Mouse (Mus musculus) gastrocnemius, adult 18-20 months (tissue): Measurements from ENCODE around the gene Scn2a. TPM values are rescaled to one million over a fixed set of nuclear protein-coding genes. Genes with fewer than 3 reads are reported as not detected.
A peak's percentile ranks its signal among the peaks of the same experiment; 100 is the strongest.

Experiments
- DNase-seq: peaks from one replicate; pipeline ENCODE4 v3.0.0; 2021; ENCODE audit warnings: low spot score
- long read RNA-seq, 2 experiments: library from polyadenylated mRNA; stranded (forward); transcript quantifications; one replicate each; pipeline ENCODE4 v2.0.0; 2021
- total RNA-seq, 2 experiments: library from RNA; stranded (reverse); gene quantifications; 2 replicates each; pipeline ENCODE4 v1.2.3; 2021

Gene Scn2a
- total RNA-seq, result under 1 TPM; 0.74 to 0.94 TPM
- long read RNA-seq, experiment 1, result 0 reads
- long read RNA-seq, experiment 2, result 0 reads

DNA sequence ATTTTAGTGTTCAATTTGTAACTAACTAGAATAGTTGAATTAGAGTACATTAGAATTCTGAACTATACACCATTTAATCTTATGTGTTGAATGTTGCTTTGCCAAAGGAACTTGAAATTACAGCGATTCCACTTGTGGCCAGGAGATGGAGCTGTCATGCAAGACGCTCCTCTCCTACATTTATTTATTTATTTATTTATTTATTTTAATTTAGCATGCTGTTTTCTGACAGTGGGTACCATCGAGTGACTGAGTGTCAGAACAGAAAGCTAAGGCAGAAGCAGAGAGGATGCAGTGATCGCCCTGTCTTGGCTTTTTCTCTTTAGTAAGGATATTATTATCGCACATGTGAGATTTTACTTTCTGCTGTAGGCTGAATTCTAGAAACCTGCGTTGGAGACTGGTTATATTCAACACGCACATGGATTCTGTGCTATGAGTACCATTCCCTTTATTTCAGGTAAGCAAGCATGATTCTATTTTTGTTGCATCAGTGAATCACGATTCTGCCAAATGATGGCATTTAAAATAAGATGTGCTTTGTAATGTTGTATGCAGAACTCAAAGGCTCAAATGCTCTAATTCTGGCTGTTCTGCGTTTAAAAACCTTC, at the start of gene Scn2a:
TSS of gene Scn2a (plus strand) at position 216 of the 611 bp plus-strand sequence.
- DNase-seq, result no peak

DNA sequence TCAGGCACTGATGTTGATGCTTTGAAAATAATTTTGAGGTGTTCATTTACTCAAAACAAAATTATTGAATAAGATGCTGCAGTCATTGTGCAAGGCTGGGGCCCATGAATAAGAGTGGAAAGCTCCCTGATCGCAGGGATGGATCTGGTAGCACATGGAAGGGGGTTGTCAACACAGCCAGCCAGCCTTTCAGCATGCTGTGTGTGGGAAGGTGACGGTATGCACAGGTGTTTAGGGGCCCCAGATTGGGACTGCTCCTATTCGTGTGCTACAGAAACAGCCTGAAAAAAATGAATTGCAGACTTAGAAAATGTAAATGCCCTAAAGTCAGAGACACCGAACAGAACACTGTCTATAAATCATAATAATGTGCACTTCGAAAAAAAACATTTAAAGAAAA, 32.9 kb upstream of the Scn2a start:
- DNase-seq, result no peak

DNA sequence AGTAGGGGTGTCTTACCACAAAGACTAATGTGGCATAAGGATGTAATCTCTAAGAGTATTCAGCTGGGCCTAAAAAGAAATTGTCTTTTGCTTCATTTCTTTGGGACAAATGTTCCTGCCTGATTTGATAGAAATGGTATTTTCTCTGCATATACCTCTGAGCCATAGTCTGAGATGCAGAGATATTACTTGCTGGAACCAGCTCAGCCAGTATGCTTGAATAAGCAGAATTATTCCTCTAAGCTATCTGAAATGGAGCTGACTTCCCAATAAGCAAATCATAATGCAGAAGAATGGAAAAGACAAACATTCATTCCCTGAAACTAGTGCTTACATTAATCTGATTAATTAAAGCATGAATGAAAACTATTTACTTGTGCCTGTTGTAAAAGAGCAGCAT, 12.8 kb upstream of the Scn2a start:
- DNase-seq, result no peak

DNA sequence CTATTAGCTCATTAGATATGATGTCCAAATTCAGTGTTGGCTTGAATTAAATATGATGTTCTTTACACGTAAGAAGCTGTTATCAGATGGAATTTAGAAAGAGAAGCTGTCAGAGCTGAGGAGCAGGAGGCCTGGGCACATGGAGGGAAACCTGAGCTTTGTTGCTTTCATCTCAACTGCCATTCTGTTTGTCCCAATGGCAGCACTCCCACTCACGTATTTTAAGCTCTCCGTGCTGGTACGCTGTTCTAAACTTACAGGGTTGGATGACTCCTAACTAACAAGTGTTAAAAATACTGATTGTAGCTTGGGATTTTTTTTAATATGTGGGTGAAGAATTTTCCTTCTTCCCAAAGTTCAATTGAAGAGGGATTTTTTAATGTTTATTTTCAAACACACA, 8.7 kb upstream of the Scn2a start:
- no peak for DNase-seq

- no peak for DNase-seq
Measured at GRCm38 (mm10) chr2:65619781-65620180, 790 bp upstream of the Scn2a start.

- no peak for DNase-seq
Measured at GRCm38 (mm10) chr2:65621254-65621653, 683 bp downstream of the Scn2a start.

DNA sequence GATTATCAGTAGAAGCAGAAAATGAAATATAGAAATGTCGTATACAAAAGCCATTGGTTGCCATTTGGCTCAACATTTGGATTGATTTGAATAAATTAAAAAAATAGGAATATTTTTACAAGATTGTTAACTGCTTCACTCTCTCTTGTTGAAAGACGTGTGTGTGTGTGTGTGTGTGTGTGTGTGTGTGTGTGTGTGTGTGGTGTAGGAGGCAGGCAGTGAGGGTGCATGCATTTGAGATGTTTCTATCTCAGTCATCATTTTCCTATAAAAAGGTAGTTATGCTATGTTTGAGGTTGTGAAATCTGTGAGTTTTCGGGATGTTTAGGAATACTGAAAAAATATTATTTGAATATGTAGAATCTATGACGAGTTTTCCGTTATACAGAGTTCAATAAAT, 1.3 kb downstream of the Scn2a start:
- DNase-seq, result no peak

GRCm38 (mm10) chr2:65652636-65653035, 32.1 kb downstream of the Scn2a start:
- no peak for DNase-seq

DNA sequence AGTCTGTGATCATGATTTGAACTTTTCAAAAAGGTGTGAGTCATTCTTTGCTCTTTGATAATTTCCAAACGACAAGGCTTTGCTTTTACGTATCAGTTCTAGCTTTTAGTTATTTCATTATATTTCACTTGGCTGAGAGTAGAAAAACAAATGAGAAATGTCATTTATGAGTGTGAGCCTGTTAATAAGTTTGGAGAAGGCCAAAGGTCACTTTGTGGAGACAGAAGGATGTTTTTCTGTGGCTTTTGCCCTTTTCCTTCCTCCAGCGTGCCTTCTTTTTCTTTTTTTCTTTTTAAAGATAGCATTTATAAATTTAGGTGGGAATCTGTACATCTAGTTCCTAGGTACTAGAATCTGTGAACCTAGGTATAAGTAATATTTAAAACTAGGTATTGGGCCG, 36.5 kb downstream of the Scn2a start:
- no peak for DNase-seq

- no peak for DNase-seq
Measured at GRCm38 (mm10) chr2:65658430-65658829, 37.9 kb downstream of the Scn2a start.

DNA sequence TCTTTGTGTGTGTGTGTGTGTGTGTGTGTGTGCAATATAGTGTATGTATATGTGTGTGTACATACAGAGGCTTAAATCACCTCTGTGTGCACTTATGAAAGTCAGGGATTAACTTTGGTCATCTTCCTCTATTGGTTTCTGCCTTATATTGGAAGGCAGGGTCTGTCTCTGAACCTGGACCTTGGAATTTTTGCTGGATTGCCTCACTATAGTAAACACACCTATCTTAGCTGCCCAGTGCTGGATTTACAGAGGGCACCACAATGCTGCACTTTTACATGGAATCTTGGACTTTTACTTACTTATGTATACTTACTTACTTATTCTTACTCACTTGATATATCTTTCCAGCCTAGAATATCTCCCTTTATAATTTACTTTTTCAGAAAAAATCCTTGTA, 43.3 kb downstream of the Scn2a start:
- DNase-seq, result no peak

DNA sequence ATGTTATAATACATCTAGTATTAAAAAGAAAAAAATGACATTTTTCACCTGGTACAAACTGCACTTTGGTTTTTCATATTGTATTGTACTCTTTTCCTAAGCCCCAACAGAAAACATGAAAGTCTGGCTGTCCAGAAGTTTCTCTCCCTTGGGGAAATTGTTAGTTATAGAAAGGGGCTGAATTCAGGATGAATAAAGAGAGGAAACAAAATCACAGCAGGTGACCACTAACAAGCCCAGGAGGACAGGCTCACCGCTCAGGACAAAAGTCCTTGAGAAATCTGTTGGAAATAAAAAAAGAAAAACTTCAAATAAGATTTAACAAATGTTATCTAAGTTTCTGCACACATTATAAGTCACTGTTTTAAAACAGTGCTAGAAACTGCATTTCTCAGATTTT, 43.9 kb downstream of the Scn2a start:
- DNase-seq, result no peak

GRCm38 (mm10) chr2:65665180-65665579, 44.6 kb downstream of the Scn2a start:
- no peak for DNase-seq

GRCm38 (mm10) chr2:65667590-65668436, 47.2 kb downstream of the Scn2a start:
- DNase-seq, result no peak

DNA sequence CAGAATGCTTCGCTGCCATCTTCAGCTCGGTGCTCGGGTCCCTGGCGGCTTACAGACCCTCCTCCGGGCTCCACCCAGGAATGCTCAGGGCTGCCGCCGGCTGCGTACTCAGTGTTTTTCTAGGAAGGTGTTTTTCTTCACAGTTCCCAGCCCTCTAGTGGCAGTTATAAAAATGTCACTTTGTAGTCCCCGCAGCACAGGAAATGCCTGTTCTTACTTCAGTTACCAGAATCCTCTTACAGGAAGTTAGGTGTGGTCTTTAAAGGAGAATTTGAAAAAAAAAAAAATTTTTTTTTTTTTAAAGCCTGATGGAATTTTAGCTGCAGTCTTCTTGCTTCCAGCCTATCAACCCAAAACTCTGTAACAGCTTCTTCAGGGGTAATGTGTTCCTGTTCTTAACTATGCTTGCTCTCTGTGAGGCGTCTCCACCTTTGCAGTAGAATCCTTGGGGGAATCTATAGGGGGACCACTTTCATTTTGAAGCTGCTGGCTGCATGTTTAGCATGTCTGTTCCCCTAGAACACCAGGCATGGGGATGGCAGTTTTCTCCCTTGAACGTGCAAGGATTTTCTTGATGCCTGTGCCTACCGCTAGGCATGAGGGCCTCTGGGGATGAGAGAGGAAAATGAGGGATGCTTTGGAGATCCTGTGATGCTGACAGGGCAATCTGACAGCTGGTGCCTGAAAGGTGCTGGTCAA, 48.0 kb downstream of the Scn2a start:
- peak; percentile 57 for DNase-seq

GRCm38 (mm10) chr2:65669561-65669960, 49.0 kb downstream of the Scn2a start:
- no peak for DNase-seq

- no peak for DNase-seq
Measured at GRCm38 (mm10) chr2:65670153-65670817, 49.7 kb downstream of the Scn2a start.

DNA sequence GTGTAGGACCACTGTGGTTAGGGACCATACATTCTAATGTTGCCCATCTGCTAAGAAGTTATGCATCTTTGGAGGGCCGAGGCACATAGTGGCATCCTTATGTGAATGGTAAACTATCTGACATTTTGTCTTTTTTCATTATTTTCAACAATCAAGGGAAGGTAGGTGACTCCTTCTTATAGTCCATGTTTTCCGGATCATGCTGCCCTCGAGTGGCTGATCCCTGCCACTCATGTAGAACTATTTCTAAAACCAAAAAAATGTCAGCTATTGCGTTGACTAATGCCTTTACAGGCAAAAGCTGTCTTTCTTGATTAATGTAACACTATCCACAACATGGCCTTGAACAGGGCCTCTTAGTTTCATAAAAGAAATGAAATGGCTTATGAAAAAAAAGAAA, 59.0 kb downstream of the Scn2a start:
- no peak for DNase-seq

DNA sequence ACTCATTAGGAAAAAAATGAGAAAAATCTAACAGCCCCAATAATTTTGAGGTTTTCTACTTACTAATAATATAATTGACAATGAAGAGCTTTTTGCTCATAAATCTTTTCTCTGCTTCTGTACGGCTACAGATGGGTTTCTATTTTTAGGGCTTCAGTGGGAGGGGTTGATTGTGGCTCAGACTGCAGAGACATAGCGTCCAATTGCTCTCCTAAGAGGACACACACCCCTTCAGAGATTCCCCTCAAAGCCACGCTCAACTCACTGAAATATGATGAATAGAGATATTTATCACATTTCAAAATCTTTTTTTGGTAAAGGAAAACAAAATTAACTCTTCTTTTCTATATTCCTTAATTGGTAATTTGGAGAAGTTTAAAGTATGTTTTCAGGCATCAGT, 64.6 kb downstream of the Scn2a start:
- no peak for DNase-seq

DNA sequence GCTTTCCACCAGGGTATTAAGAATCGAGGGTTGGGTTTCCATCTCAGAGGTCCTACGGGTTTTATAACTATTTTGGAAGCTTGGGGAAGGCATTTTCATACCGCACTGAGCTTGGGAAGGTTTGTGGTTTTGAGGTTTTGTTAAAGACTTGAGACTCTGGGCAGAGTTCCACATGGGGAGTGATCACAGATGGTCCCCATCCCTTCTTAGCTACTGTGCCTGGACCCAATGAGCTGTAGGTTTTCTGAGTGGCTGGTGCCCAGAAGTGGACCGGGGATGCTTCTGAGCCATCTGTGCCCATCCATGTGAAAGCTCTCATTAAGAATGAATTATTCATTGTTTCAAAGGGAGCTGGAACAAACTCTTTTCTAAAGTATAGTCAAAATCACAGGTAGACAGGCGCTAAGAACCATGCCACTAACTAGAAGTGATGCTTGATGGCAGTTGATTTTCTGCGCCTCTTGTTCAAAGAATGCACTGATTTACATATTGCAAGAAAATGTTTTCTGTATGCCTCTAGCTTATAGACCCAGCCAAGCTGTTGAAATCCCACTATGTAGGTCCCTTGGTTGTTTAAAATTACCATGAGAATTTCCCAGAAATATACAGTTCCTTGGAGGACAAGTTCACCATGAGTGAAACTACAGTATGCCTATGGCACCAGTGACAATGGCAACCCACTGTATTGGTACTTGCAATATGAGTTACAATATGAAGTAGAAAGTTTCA, 70.0 kb downstream of the Scn2a start:
- no peak for DNase-seq

- DNase-seq, result no peak
Measured at GRCm38 (mm10) chr2:65694485-65694884, 73.9 kb downstream of the Scn2a start.
